ENCODE assay signal across 9 mouse cellular contexts in genomic region chr5:133585181-133585580, GRCm38 (mm10).
DNase-seq lines count a peak whose midpoint lies in the region; ATAC-seq and TF ChIP-seq lines count a peak whose summit lies in the region.
"Had no signal": no experiment of that assay in that cellular context is flagged by ENCODE, and none has a peak within 500 bp of the region (broad histone marks: within the 10 kb centered on the region; RNA-seq: fewer than 3 reads in every experiment).

No protein-coding gene starts in this region.

- TF ChIP-seq CTCF in E14TG2a.4 (conservative IDR thresholded peaks at IDR 0.05; ENCODE audit: low read length) = peak; percentile 24
- peak; percentile 57 for TF ChIP-seq CTCF in heart, postnatal 0 days (IDR thresholded peaks at IDR 0.05; ENCODE audit: low read depth)
- peak; percentile 76 for TF ChIP-seq CTCF in left cerebral cortex, adult 2 months (IDR thresholded peaks at IDR 0.05)

- no peaks in the 10 kb centered on the region for H3K27me3 ChIP-seq in E14TG2a.4 (ENCODE audit: insufficient read depth, low read length)
- H3K27me3 ChIP-seq in heart, postnatal 0 days (ENCODE audit: control insufficient read depth, insufficient read depth, low read length) = no peaks in the 10 kb centered on the region
- H3K27me3 ChIP-seq: liver, embryonic 15.5 days had no signal

- DNase-seq in cerebellum, adult 11 months = peak; percentile 38
- DNase-seq in cerebellum, postnatal 14 days = peak; percentile 81
- DNase-seq in heart, postnatal 0 days (ENCODE audit: low spot score) = peak; percentile 40
- peak; percentile 65 to 68 for DNase-seq in left cerebral cortex, adult 2 months (ENCODE audit: extremely low spot score in 1 of 2, low spot score in 2 of 2)
- DNase-seq in ovary, postnatal 10 days (ENCODE audit: low spot score) = peak; percentile 2
- DNase-seq in adipocyte (ENCODE audit: low spot score) = no peak

- H3K4me2 ChIP-seq in heart, postnatal 0 days (ENCODE audit: low read depth, low read length) = no peak overlapping the region
- H3K4me2 ChIP-seq: liver, embryonic 15.5 days had no signal

- 29% methylated on average over 3 of the region's 3 CpGs for WGBS in heart, postnatal 0 days

- no peaks in the 10 kb centered on the region for H3K36me3 ChIP-seq in E14TG2a.4 (ENCODE audit: insufficient read depth, low read length)
- H3K36me3 ChIP-seq in heart, postnatal 0 days (replicated peaks; ENCODE audit: control insufficient read depth, insufficient read depth, low read length) = no peaks in the 10 kb centered on the region
- H3K36me3 ChIP-seq: liver, embryonic 15.5 days had no signal

- ATAC-seq in cerebellum, adult (ENCODE audit: insufficient number of reproducible peaks, low FRiP score, low TSS enrichment) = no peak
- no peak for ATAC-seq in heart, postnatal 0 days (ENCODE audit: insufficient read depth, low read depth)

- no peak overlapping the region for H3K4me3 ChIP-seq in E14TG2a.4 (replicated peaks; ENCODE audit: low read length)
- H3K4me3 ChIP-seq in heart, postnatal 0 days (ENCODE audit: low read depth, low read length) = no peak overlapping the region
- H3K4me3 ChIP-seq in left cerebral cortex, adult 2 months = no peak overlapping the region
- H3K4me3 ChIP-seq: liver, embryonic 15.5 days had no signal

- H3K27ac ChIP-seq in heart, postnatal 0 days (ENCODE audit: low read depth) = no peak overlapping the region
- no peak overlapping the region for H3K27ac ChIP-seq in left cerebral cortex, adult 2 months
- H3K27ac ChIP-seq: liver, embryonic 15.5 days had no signal

- H3K9me3 ChIP-seq in E14TG2a.4 (ENCODE audit: low read length) = peaks cover 11% of the 10 kb centered on the region
- no peaks in the 10 kb centered on the region for H3K9me3 ChIP-seq in heart, postnatal 0 days (replicated peaks; ENCODE audit: control insufficient read depth, low read length)
- H3K9me3 ChIP-seq: liver, embryonic 15.5 days had no signal

- intact Hi-C loops in left cerebral cortex, adult 2 months (cut with DNase I) = loop anchor here (10.0 kb wide), 2 partner anchors 1350 to 1470 kb away; no protein-coding TSS in a partner anchor

- no peaks in the 10 kb centered on the region for H3K4me1 ChIP-seq in E14TG2a.4 (replicated peaks; ENCODE audit: low read depth, low read length)
- H3K4me1 ChIP-seq in heart, postnatal 0 days (ENCODE audit: control insufficient read depth, insufficient read depth) = no peaks in the 10 kb centered on the region
- H3K4me1 ChIP-seq: liver, embryonic 15.5 days had no signal

- no peak overlapping the region for H3K9ac ChIP-seq in heart, postnatal 0 days (replicated peaks; ENCODE audit: low read depth, low read length)
- H3K9ac ChIP-seq: liver, embryonic 15.5 days had no signal

- no peak for TF ChIP-seq EP300 in heart, postnatal 0 days (IDR thresholded peaks at IDR 0.05; ENCODE audit: low read depth)

Comparison
In these comparisons a context has a peak if more than half of its experiments do, and no peak if none do; other contexts are left out.
1. CTCF ChIP-seq: peak in every context shown above with its lines; median percentile 76 in left cerebral cortex, adult 2 months; 57 in heart, postnatal 0 days; 24 in E14TG2a.4.